Comparison of ENCODE assay signal across 11 mouse cellular contexts in genomic region chr7:96267266-96267665, GRCm38 (mm10).
A peak's percentile ranks its signal among the peaks of the same experiment; 100 is the strongest.
DNase-seq lines count a peak whose midpoint lies in the region; ATAC-seq and TF ChIP-seq lines count a peak whose summit lies in the region.
"Had no signal": no experiment of that assay in that cellular context is flagged by ENCODE, and none has a peak within 500 bp of the region (broad histone marks: within the 10 kb centered on the region; RNA-seq: fewer than 3 reads in every experiment).

No protein-coding gene starts in this region.

- no peaks in the 10 kb centered on the region for H3K27me3 ChIP-seq in midbrain, postnatal 0 days (ENCODE audit: insufficient read depth, low read length)
- no peaks in the 10 kb centered on the region for H3K27me3 ChIP-seq in midbrain, embryonic 11.5 days (ENCODE audit: control insufficient read depth, insufficient read depth, low read length)
- no peaks in the 10 kb centered on the region for H3K27me3 ChIP-seq in embryonic facial prominence, embryonic 14.5 days (replicated peaks; ENCODE audit: control insufficient read depth, insufficient read depth, low read length)
- H3K27me3 ChIP-seq: heart, embryonic 15.5 days; midbrain, embryonic 15.5 days had no signal

- H3K36me3 ChIP-seq in midbrain, postnatal 0 days (ENCODE audit: insufficient read depth, low read length): no peaks in the 10 kb centered on the region
- H3K36me3 ChIP-seq in midbrain, embryonic 11.5 days (ENCODE audit: control insufficient read depth, insufficient read depth, low read length): no peaks in the 10 kb centered on the region
- H3K36me3 ChIP-seq in embryonic facial prominence, embryonic 14.5 days (ENCODE audit: control insufficient read depth, insufficient read depth, low read length): no peaks in the 10 kb centered on the region
- H3K36me3 ChIP-seq: heart, embryonic 15.5 days; midbrain, embryonic 15.5 days had no signal

- H3K4me3 ChIP-seq in midbrain, postnatal 0 days (ENCODE audit: low read depth, low read length): no peak overlapping the region
- H3K4me3 ChIP-seq in midbrain, embryonic 11.5 days (ENCODE audit: low read depth, low read length): no peak overlapping the region
- H3K4me3 ChIP-seq in embryonic facial prominence, embryonic 14.5 days (ENCODE audit: low read depth, low read length): no peak overlapping the region
- H3K4me3 ChIP-seq: heart, embryonic 15.5 days; midbrain, embryonic 15.5 days had no signal

- H3K27ac ChIP-seq in midbrain, postnatal 0 days (ENCODE audit: low read depth, low read length): no peak overlapping the region
- no peak overlapping the region for H3K27ac ChIP-seq in midbrain, embryonic 11.5 days (ENCODE audit: low read depth, low read length)
- no peak overlapping the region for H3K27ac ChIP-seq in embryonic facial prominence, embryonic 14.5 days (replicated peaks; ENCODE audit: low read depth, low read length)
- H3K27ac ChIP-seq: heart, embryonic 15.5 days; midbrain, embryonic 15.5 days had no signal

- WGBS in midbrain, postnatal 0 days: 73% methylated on average over 6 of the region's 6 CpGs
- WGBS in midbrain, embryonic 11.5 days: 77% methylated on average over 6 of the region's 6 CpGs
- WGBS in embryonic facial prominence, embryonic 14.5 days: 31% methylated on average over 6 of the region's 6 CpGs

- no peak overlapping the region for H3K9ac ChIP-seq in midbrain, postnatal 0 days (replicated peaks; ENCODE audit: low read length, poor library complexity, severe bottlenecking)
- H3K9ac ChIP-seq in midbrain, embryonic 11.5 days (ENCODE audit: low read length): no peak overlapping the region
- H3K9ac ChIP-seq in embryonic facial prominence, embryonic 14.5 days (ENCODE audit: low read depth, low read length): no peak overlapping the region
- H3K9ac ChIP-seq: heart, embryonic 15.5 days; midbrain, embryonic 15.5 days had no signal

- H3K4me2 ChIP-seq in midbrain, postnatal 0 days (ENCODE audit: low read depth, low read length, poor library complexity, severe bottlenecking): no peak overlapping the region
- H3K4me2 ChIP-seq in midbrain, embryonic 11.5 days: no peak overlapping the region
- H3K4me2 ChIP-seq in embryonic facial prominence, embryonic 14.5 days (ENCODE audit: low read depth, low read length): no peak overlapping the region
- H3K4me2 ChIP-seq: heart, embryonic 15.5 days; midbrain, embryonic 15.5 days had no signal

- no peak for TF ChIP-seq CTCF in midbrain, postnatal 0 days (IDR thresholded peaks at IDR 0.05)

- 0 out of 2 replicates have a peak, but pooled peaks have one; percentile 23 for ATAC-seq in midbrain, postnatal 0 days (ENCODE audit: low FRiP score)
- no peak for ATAC-seq in midbrain, embryonic 11.5 days (ENCODE audit: low FRiP score)
- ATAC-seq in embryonic facial prominence, embryonic 14.5 days (ENCODE audit: low read depth): peak; percentile 39; the same call in 1 of the 2 replicates
- peak; percentile 96 for ATAC-seq in megakaryocyte progenitor cell, adult 5-6 weeks (replicated peaks; ENCODE audit: poor library complexity)
- ATAC-seq: midbrain, embryonic 15.5 days had no signal

- H3K9me3 ChIP-seq in midbrain, postnatal 0 days (ENCODE audit: low read length): no peaks in the 10 kb centered on the region
- H3K9me3 ChIP-seq in midbrain, embryonic 11.5 days (ENCODE audit: control insufficient read depth, low read length): no peaks in the 10 kb centered on the region
- no peaks in the 10 kb centered on the region for H3K9me3 ChIP-seq in embryonic facial prominence, embryonic 14.5 days (ENCODE audit: control insufficient read depth, low read length)
- H3K9me3 ChIP-seq: heart, embryonic 15.5 days; midbrain, embryonic 15.5 days had no signal

- H3K4me1 ChIP-seq in midbrain, postnatal 0 days (ENCODE audit: insufficient read depth, low read length): 0 out of 2 replicates have a peak, but pooled peaks cover 4% of the 10 kb centered on the region
- 0 out of 2 replicates have a peak, but pooled peaks cover 2% of the 10 kb centered on the region for H3K4me1 ChIP-seq in midbrain, embryonic 11.5 days (ENCODE audit: control insufficient read depth, insufficient read depth, low read length)
- peaks cover 7% of the 10 kb centered on the region; the same call in 1 of the 2 replicates for H3K4me1 ChIP-seq in embryonic facial prominence, embryonic 14.5 days (ENCODE audit: control insufficient read depth, insufficient read depth, low read length)
- H3K4me1 ChIP-seq: heart, embryonic 15.5 days; midbrain, embryonic 15.5 days had no signal

- intact Hi-C loops in gastrocnemius, postnatal 14 days (cut with DNase I; ENCODE audit: low total_unique reads): no loop called here
- intact Hi-C loops in gastrocnemius, postnatal 36 days (cut with DNase I): no loop called here

- peak; percentile 19 for DNase-seq in gastrocnemius, postnatal 14 days
- DNase-seq in gastrocnemius, postnatal 36 days: no peak
- peak; percentile 66 for DNase-seq in midbrain, postnatal 0 days (ENCODE audit: low spot score)
- no peak for DNase-seq in midbrain, embryonic 11.5 days (ENCODE audit: low spot score, missing footprints)
- DNase-seq in embryonic facial prominence, embryonic 14.5 days (ENCODE audit: low spot score): peak; percentile 86
- no peak for DNase-seq in c-Kit-positive CD71-positive TER-119-positive erythroid progenitor cells, embryonic 14.5 days (ENCODE audit: low spot score)
- DNase-seq in cerebellum, postnatal 4 days (ENCODE audit: low spot score in 2 of 2): no peak
- DNase-seq: right cerebral cortex, postnatal 25 days had no signal

Comparison
In these comparisons a context has a peak if more than half of its experiments do, and no peak if none do; other contexts are left out.
1. DNase-seq: peak in gastrocnemius, postnatal 14 days (single experiment), midbrain, postnatal 0 days (single experiment) and embryonic facial prominence, embryonic 14.5 days (single experiment); none in gastrocnemius, postnatal 36 days (0 of 2), midbrain, embryonic 11.5 days (single experiment), c-Kit-positive CD71-positive TER-119-positive erythroid progenitor cells, embryonic 14.5 days (single experiment) and cerebellum, postnatal 4 days (0 of 2).